Mouse (Mus musculus): ENCODE results near the gene Hist1h1e. TPM values are rescaled to one million over a fixed set of nuclear protein-coding genes. Genes with fewer than 3 reads are reported as not detected.
"Not testable (repeated sequence)": the region's sequence is repeated elsewhere in the genome, so short reads cannot be mapped to it uniquely, and the experiment has no call there.

Gene Hist1h1e
- polyA plus RNA-seq, 1 experiment from 2014 or later, result 1.6 TPM

- in situ Hi-C loops (cut with MboI; ENCODE audit: low pct_unique_long_range_greater_than_20kb), result loop anchor here (5.0 kb wide), 1 partner anchor 168 kb away; no protein-coding TSS in a partner anchor
- CTCF ChIA-PET; ATAC-seq; DNase-seq (ENCODE audit: low read depth, low spot score); H3K27me3 ChIP-seq: not testable (repeated sequence)
- POLR2A ChIA-PET, result interaction anchor here (0.8 kb wide), 1 partner anchor 24 kb away, joined by 3 read pairs; no protein-coding TSS in a partner anchor
- peak; percentile 17 for TF ChIP-seq CTCF (IDR thresholded peaks at IDR 0.05)
Observed at GRCm38 (mm10) chr13:23574546-23575170, 47.7 kb downstream of the Hist1h1e start.

- POLR2A ChIA-PET; in situ Hi-C loops (cut with MboI; ENCODE audit: low pct_unique_long_range_greater_than_20kb); CTCF ChIA-PET; H3K27me3 ChIP-seq: not testable (repeated sequence)
- DNase-seq (ENCODE audit: low read depth, low spot score) (peak; percentile 94), ATAC-seq (peak; percentile 75)
Observed at GRCm38 (mm10) chr13:23573898-23574524, 48.3 kb downstream of the Hist1h1e start, which contains the start of the genes Hist1h2bf and Hist1h2ad. TSS of gene Hist1h2bf (minus strand) at chr13:23574196. TSS of gene Hist1h2ad (plus strand) at chr13:23574381.

- DNase-seq (ENCODE audit: low read depth, low spot score); in situ Hi-C loops (cut with MboI; ENCODE audit: low pct_unique_long_range_greater_than_20kb): not testable (repeated sequence)
Observed at GRCm38 (mm10) chr13:23573034-23573897, 49.1 kb downstream of the Hist1h1e start.

GRCm38 (mm10) chr13:23572218-23573033 lies 49.9 kb downstream of the Hist1h1e start:
- no peaks in the 10 kb centered on the region for H3K27me3 ChIP-seq
- TF ChIP-seq CTCF (IDR thresholded peaks at IDR 0.05), result no peak
- in situ Hi-C loops (cut with MboI; ENCODE audit: low pct_unique_long_range_greater_than_20kb), result no loop called here
- POLR2A ChIA-PET, result interaction anchor here (1.1 kb wide), 1 partner anchor 18 kb away, joined by 3 read pairs; no protein-coding TSS in a partner anchor
- ATAC-seq (no peak), DNase-seq (ENCODE audit: low read depth, low spot score) (no peak)
- CTCF ChIA-PET, result no interaction called here

More at GRCm38 (mm10) chr13:23573034-23573897, 49.1 kb downstream of the Hist1h1e start:
- POLR2A ChIA-PET, H3K27me3 ChIP-seq, ATAC-seq, CTCF ChIA-PET: not testable (repeated sequence)

DNA sequence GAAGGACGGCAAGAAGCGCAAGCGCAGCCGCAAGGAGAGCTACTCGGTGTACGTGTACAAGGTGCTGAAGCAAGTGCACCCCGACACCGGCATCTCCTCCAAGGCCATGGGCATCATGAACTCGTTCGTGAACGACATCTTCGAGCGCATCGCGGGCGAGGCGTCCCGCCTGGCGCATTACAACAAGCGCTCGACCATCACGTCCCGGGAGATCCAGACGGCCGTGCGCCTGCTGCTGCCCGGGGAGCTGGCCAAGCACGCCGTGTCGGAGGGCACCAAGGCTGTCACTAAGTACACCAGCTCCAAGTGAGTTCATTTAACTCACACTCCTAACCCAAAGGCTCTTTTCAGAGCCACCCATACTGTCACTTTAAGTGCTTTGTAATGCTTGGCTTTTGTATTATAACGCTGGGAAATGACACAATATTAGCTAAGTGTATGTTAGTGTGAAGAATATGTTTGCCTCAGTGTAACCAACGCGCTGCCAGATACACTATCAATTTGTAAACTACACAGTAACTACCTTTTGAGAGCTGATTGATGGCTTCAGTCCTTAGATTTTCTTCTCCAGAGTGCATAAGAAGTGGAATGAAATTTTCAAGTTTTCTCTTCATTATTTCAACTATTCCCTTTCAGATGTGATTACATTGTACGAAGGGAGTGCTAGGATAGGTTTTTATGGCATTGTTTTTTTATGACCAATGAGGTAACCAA lies 50.7 kb downstream of the Hist1h1e start:
- DNase-seq (ENCODE audit: low read depth, low spot score); CTCF ChIA-PET; in situ Hi-C loops (cut with MboI; ENCODE audit: low pct_unique_long_range_greater_than_20kb); H3K27me3 ChIP-seq; ATAC-seq: not testable (repeated sequence)
- POLR2A ChIA-PET, result interaction anchor here (1.1 to 1.9 kb wide), 2 partner anchors 10 to 17 kb away, joined by 3 to 5 read pairs; partner anchors contain the start of gene Hist1h4d

- in situ Hi-C loops (cut with MboI; ENCODE audit: low pct_unique_long_range_greater_than_20kb), result no loop called here
Observed at GRCm38 (mm10) chr13:23571022-23571503, 51.3 kb downstream of the Hist1h1e start, which contains the start of the genes Hist1h2ae and Hist1h2bg. TSS of gene Hist1h2ae (minus strand) at chr13:23571220. TSS of gene Hist1h2bg (plus strand) at chr13:23571396.

More at GRCm38 (mm10) chr13:23571022-23571503, 51.3 kb downstream of the Hist1h1e start, which contains the start of the genes Hist1h2ae and Hist1h2bg:
- no peak for TF ChIP-seq CTCF (IDR thresholded peaks at IDR 0.05)
- ChIA-PET POLR2A (interaction anchor here (1.1 to 1.9 kb wide), 3 partner anchors 11 to 127 kb away, joined by 3 to 5 read pairs (median 5); partner anchors contain the start of genes Hist1h4c and Hist1h4d), CTCF (no interaction called here)
- DNase-seq (ENCODE audit: low read depth, low spot score) (peak; percentile 89), ATAC-seq (peak; percentile 82)
- H3K27me3 ChIP-seq, result no peaks in the 10 kb centered on the region

Other genes with a start within 250 kb of the Hist1h1e start
- 8.3 TPM for gene Abt1, start 198.7 kb downstream of the Hist1h1e start, polyA plus RNA-seq (2021)
- 0.06 TPM for gene Btn1a1, start 156.7 kb downstream of the Hist1h1e start, polyA plus RNA-seq (2021)
- 0.23 TPM for gene Btn2a2, start 133.7 kb downstream of the Hist1h1e start, polyA plus RNA-seq (2021)
- 7.0 TPM for gene Hist1h4h, start 91.5 kb downstream of the Hist1h1e start, polyA plus RNA-seq (2021)
- gene Hist1h2af, start 88.7 kb downstream of the Hist1h1e start, polyA plus RNA-seq (2021), result 1.3 TPM
- 1.7 TPM for gene Hist1h3g, start 87.1 kb downstream of the Hist1h1e start, polyA plus RNA-seq (2021)
- gene Hist1h2bh, start 79.2 kb downstream of the Hist1h1e start, polyA plus RNA-seq (2021), result 2.1 TPM
- gene Hist1h3f, start 78.5 kb downstream of the Hist1h1e start, polyA plus RNA-seq (2021), result 0.49 TPM
- not detected for gene Hist1h4f, start 70.9 kb downstream of the Hist1h1e start, polyA plus RNA-seq (2021)
- 2.1 TPM for gene Hist1h1d, start 69.3 kb downstream of the Hist1h1e start, polyA plus RNA-seq (2021)
- gene Hist1h3e, start 60.2 kb downstream of the Hist1h1e start, polyA plus RNA-seq (2021), result 0.56 TPM
- 0.72 TPM for gene Hist1h2ae, start 51.3 kb downstream of the Hist1h1e start, polyA plus RNA-seq (2021)
- gene Hist1h2bg, start 51.2 kb downstream of the Hist1h1e start, polyA plus RNA-seq (2021), result 12.9 TPM
- gene Hist1h2bf, start 48.4 kb downstream of the Hist1h1e start, polyA plus RNA-seq (2021), result 2.0 TPM
- 1.0 TPM for gene Hist1h2ad, start 48.2 kb downstream of the Hist1h1e start, polyA plus RNA-seq (2021)
- 1.4 TPM for gene Hist1h3d, start 46.8 kb downstream of the Hist1h1e start, polyA plus RNA-seq (2021)
- 0.36 TPM for gene Hist1h4d, start 41.0 kb downstream of the Hist1h1e start, polyA plus RNA-seq (2021)
- 2.9 TPM for gene Hist1h2be, start 1.4 kb downstream of the Hist1h1e start, polyA plus RNA-seq (2021)
- gene Hist1h2ac, start 61.4 kb upstream of the Hist1h1e start, polyA plus RNA-seq (2021), result 0.92 TPM
- 60.2 TPM for gene Hist1h2bc, start 61.6 kb upstream of the Hist1h1e start, polyA plus RNA-seq (2021)
- 4.6 TPM for gene Hist1h1t, start 73.3 kb upstream of the Hist1h1e start, polyA plus RNA-seq (2021)
- gene Hist1h4c, start 75.9 kb upstream of the Hist1h1e start, polyA plus RNA-seq (2021), result 0.36 TPM
- 5.8 TPM for gene Hfe, start 88.3 kb upstream of the Hist1h1e start, polyA plus RNA-seq (2021)
- 245 TPM for gene Hist1h1c, start 116.2 kb upstream of the Hist1h1e start, polyA plus RNA-seq (2021)
- 0.73 TPM for gene Hist1h3c, start 123.0 kb upstream of the Hist1h1e start, polyA plus RNA-seq (2021)
- 0.41 TPM for gene Hist1h2bb, start 124.2 kb upstream of the Hist1h1e start, polyA plus RNA-seq (2021)
- gene Hist1h2ab, start 128.6 kb upstream of the Hist1h1e start, polyA plus RNA-seq (2021), result 0.40 TPM
- 0.65 TPM for gene Hist1h3b, start 129.7 kb upstream of the Hist1h1e start, polyA plus RNA-seq (2021)
- gene Hist1h4b, start 134.5 kb upstream of the Hist1h1e start, polyA plus RNA-seq (2021), result 2.0 TPM
- gene Hist1h4a, start 138.7 kb upstream of the Hist1h1e start, polyA plus RNA-seq (2021), result 0.13 TPM
- gene Hist1h3a, start 139.8 kb upstream of the Hist1h1e start, polyA plus RNA-seq (2021), result 0.18 TPM
- gene Hist1h1a, start 141.1 kb upstream of the Hist1h1e start, polyA plus RNA-seq (2021), result 1.2 TPM
- not detected for gene Trim38, start 147.4 kb upstream of the Hist1h1e start, polyA plus RNA-seq (2021)
- gene Slc17a2, start 184.4 kb upstream of the Hist1h1e start, polyA plus RNA-seq (2021), result not detected
- gene Slc17a3, start 216.9 kb upstream of the Hist1h1e start, polyA plus RNA-seq (2021), result 0.06 TPM
- 15.2 TPM for gene Slc17a1, start 245.2 kb upstream of the Hist1h1e start, polyA plus RNA-seq (2021)

Measured in Patski (cell line).